Mouse (Mus musculus) stomach, postnatal 0 days (tissue): ENCODE results near the gene Timm13. TPM values are rescaled to one million over a fixed set of nuclear protein-coding genes. Genes with fewer than 3 reads are reported as not detected.

Experiments used
- ATAC-seq: fragments of 200-750 bp; cut with Nextera tagmentation; 2 replicates; pipeline ENCODE4 v1.8.0; 2017; ENCODE audit not compliant: low FRiP score, low TSS enrichment
- DNase-seq: peaks from one replicate; pipeline ENCODE4 v3.0.0-alpha.2; 2016; ENCODE audit warnings: low spot score
- H3K27ac ChIP-seq: fragments of 300-500 bp; sonication (generic); replicated peaks from 2 replicates; pipeline ENCODE4 v1.5.1; 2014; ENCODE audit warnings: mild to moderate bottlenecking, control low read depth
- H3K27me3 ChIP-seq: fragments of 300-500 bp; sonication (generic); 2 replicates; pipeline ENCODE4 v1.6.1; 2014; ENCODE audit warnings: low read length; ENCODE audit not compliant: control insufficient read depth, insufficient read depth
- H3K36me3 ChIP-seq: fragments of 300-500 bp; sonication (generic); 2 replicates; pipeline ENCODE4 v1.6.1; 2014; ENCODE audit warnings: low read length, mixed read lengths; ENCODE audit not compliant: control insufficient read depth, insufficient read depth
- H3K4me1 ChIP-seq: fragments of 300-500 bp; sonication (generic); replicated peaks from 2 replicates; pipeline ENCODE4 v1.6.1; 2014; ENCODE audit warnings: antibody characterized with exemption; ENCODE audit not compliant: control insufficient read depth, insufficient read depth
- H3K4me2 ChIP-seq: fragments of 300-500 bp; sonication (generic); replicated peaks from 2 replicates; pipeline ENCODE4 v1.6.1; 2014; ENCODE audit warnings: low read depth, mild to moderate bottlenecking, control low read depth, moderate library complexity
- H3K4me3 ChIP-seq: fragments of 300-500 bp; sonication (generic); 2 replicates; pipeline ENCODE4 v1.5.1; 2014; ENCODE audit warnings: low read depth, low read length, control low read depth
- H3K9ac ChIP-seq: fragments of 300-500 bp; sonication (generic); 2 replicates; pipeline ENCODE4 v1.6.1; 2014; ENCODE audit warnings: mild to moderate bottlenecking, low read length, control low read depth, mixed read lengths
- H3K9me3 ChIP-seq: fragments of 300-500 bp; sonication (generic); 2 replicates; pipeline ENCODE4 v1.6.1; 2016; ENCODE audit warnings: low read length; ENCODE audit not compliant: control insufficient read depth
- CTCF ChIP-seq: IDR thresholded peaks from 2 replicates; pipeline ENCODE4 v1.5.1; 2016; ENCODE audit warnings: antibody characterized with exemption, low read depth, mild to moderate bottlenecking, moderate library complexity
- EP300 ChIP-seq: optimal IDR thresholded peaks from 2 replicates; pipeline ENCODE3; 2016; ENCODE audit warnings: antibody characterized with exemption
- WGBS: fragments of 180-500 bp; shearing (Covaris S2); extraction: QIAGEN DNeasy Blood & Tissue Kit; methylation state at CpG from one replicate; pipeline ENCODE4 v1.1.7; 2014; 5-methylcytosine and 5-hydroxymethylcytosine counted together
- polyA plus RNA-seq: library from polyadenylated mRNA; unstranded; fragments of >200 nt; fragmentation: Nextera tagmentation; extraction: Ambion mirVana; gene quantifications from 2 replicates; pipeline ENCODE4 v1.2.1, GENCODE M21; 2015

Timm13 gene
- polyA plus RNA-seq, 1 experiment from 2014 or later: 304 TPM

- Histone ChIP-seq H3K4me3 (no peak overlapping the region), H3K9me3 (no peaks in the 10 kb centered on the region)
- peak; percentile 79 for DNase-seq
These were observed 19.5 kb downstream of the Timm13 start for GRCm38 (mm10) chr10:80881301-80881700.

GRCm38 (mm10) chr10:80880901-80881300 is 19.9 kb downstream of the Timm13 start:
- TF ChIP-seq CTCF: no peak
- no peak for TF ChIP-seq EP300
- no peak overlapping the region for H3K4me3 ChIP-seq
- no peaks in the 10 kb centered on the region for H3K9me3 ChIP-seq
- no peaks in the 10 kb centered on the region for H3K4me1 ChIP-seq
- no peak for DNase-seq
- H3K27ac ChIP-seq: no peak overlapping the region
- no peaks in the 10 kb centered on the region for H3K27me3 ChIP-seq
- no peak for ATAC-seq
- WGBS: 60% methylated on average over 2 of the region's 2 CpGs
- H3K9ac ChIP-seq: no peak overlapping the region
- no peak overlapping the region for H3K4me2 ChIP-seq
- H3K36me3 ChIP-seq: no peaks in the 10 kb centered on the region

More at GRCm38 (mm10) chr10:80881301-80881700, 19.5 kb downstream of the Timm13 start:
- Histone ChIP-seq H3K27me3 (no peaks in the 10 kb centered on the region), H3K4me2 (no peak overlapping the region), H3K9ac (no peak overlapping the region), H3K27ac (no peak overlapping the region), H3K36me3 (no peaks in the 10 kb centered on the region), H3K4me1 (no peaks in the 10 kb centered on the region)
- no peak for TF ChIP-seq EP300
- peak; percentile 81 for TF ChIP-seq CTCF
- 32% methylated on average over 10 of the region's 10 CpGs for WGBS
- no peak; the same call in 1 of the 2 replicates for ATAC-seq

GRCm38 (mm10) chr10:80880131-80880641 is 20.6 kb downstream of the Timm13 start:
- ATAC-seq (peak; percentile 56; the same call in 1 of the 2 replicates), DNase-seq (peak; percentile 72)
- TF ChIP-seq EP300: no peak
- TF ChIP-seq CTCF: peak; percentile 87

GRCm38 (mm10) chr10:80876594-80876993 is 24.2 kb downstream of the Timm13 start:
- no peak for TF ChIP-seq EP300
- TF ChIP-seq CTCF: no peak
- H3K4me3 ChIP-seq: no peak overlapping the region
- H3K4me1 ChIP-seq: no peaks in the 10 kb centered on the region
- no peak overlapping the region for H3K9ac ChIP-seq
- WGBS: 27% methylated on average over 3 of the region's 3 CpGs
- DNase-seq (no peak), ATAC-seq (no peak)
- no peaks in the 10 kb centered on the region for H3K27me3 ChIP-seq
- no peak overlapping the region for H3K27ac ChIP-seq
- H3K36me3 ChIP-seq: no peaks in the 10 kb centered on the region
- H3K9me3 ChIP-seq: no peaks in the 10 kb centered on the region
- H3K4me2 ChIP-seq: no peak overlapping the region

More at GRCm38 (mm10) chr10:80880131-80880641, 20.6 kb downstream of the Timm13 start:
- H3K4me1 ChIP-seq: no peaks in the 10 kb centered on the region
- no peak overlapping the region for H3K27ac ChIP-seq
- no peak overlapping the region for H3K4me2 ChIP-seq
- 12% methylated on average over 5 of the region's 5 CpGs for WGBS
- H3K27me3 ChIP-seq: no peaks in the 10 kb centered on the region
- H3K4me3 ChIP-seq: no peak overlapping the region
- H3K36me3 ChIP-seq: no peaks in the 10 kb centered on the region
- H3K9me3 ChIP-seq: no peaks in the 10 kb centered on the region
- H3K9ac ChIP-seq: no peak overlapping the region

GRCm38 (mm10) chr10:80876028-80876427 is 24.7 kb downstream of the Timm13 start:
- no peak overlapping the region for H3K4me2 ChIP-seq
- peak; percentile 85 for TF ChIP-seq CTCF
- TF ChIP-seq EP300: no peak
- H3K4me3 ChIP-seq: no peak overlapping the region
- peak; percentile 63 for DNase-seq
- H3K27ac ChIP-seq: no peak overlapping the region
- no peaks in the 10 kb centered on the region for H3K27me3 ChIP-seq
- ATAC-seq: no peak
- no peaks in the 10 kb centered on the region for H3K36me3 ChIP-seq
- no peaks in the 10 kb centered on the region for H3K4me1 ChIP-seq
- H3K9me3 ChIP-seq: no peaks in the 10 kb centered on the region
- no peak overlapping the region for H3K9ac ChIP-seq
- 26% methylated on average over 5 of the region's 5 CpGs for WGBS

GRCm38 (mm10) chr10:80874035-80874434 is 26.7 kb downstream of the Timm13 start:
- no peak overlapping the region for H3K4me2 ChIP-seq
- DNase-seq (no peak), ATAC-seq (no peak)
- no peak overlapping the region for H3K9ac ChIP-seq
- no peaks in the 10 kb centered on the region for H3K4me1 ChIP-seq
- TF ChIP-seq EP300: no peak
- no peak for TF ChIP-seq CTCF
- H3K36me3 ChIP-seq: no peaks in the 10 kb centered on the region
- H3K9me3 ChIP-seq: no peaks in the 10 kb centered on the region
- H3K27me3 ChIP-seq: no peaks in the 10 kb centered on the region
- H3K27ac ChIP-seq: no peak overlapping the region
- 69% methylated on average over 9 of the region's 9 CpGs for WGBS
- H3K4me3 ChIP-seq: no peak overlapping the region
